Mouse (Mus musculus): ENCODE data around the gene Ppara.

DNA sequence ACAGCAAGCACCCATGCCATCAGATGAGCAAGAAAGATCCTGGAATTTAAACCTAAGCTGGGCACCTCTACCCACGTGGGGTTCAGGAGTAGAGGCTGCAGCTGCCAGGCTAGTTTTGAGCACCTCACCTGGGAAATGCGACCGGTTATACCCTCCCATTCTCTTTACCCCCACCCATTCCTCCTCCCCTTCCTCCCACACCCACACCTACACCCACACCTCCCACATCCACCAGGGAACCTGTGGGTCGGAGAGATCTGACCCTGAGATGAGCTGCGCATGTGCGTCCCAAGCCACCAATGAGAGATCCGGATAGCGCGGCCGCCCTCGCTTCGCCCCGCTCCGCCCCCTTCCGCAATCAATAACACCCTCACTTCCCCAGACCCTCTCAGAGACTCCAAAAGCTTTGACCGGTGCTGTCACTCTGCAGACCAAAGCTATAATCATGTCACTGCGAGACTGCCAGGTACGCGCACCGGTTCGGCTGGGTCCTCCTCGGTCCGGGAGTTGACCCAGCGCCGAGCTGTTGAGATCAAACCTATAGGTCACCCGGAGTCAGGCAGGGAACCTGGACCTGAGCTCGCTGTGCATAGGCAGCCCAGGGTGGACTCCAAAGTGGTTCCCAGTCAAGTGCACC lies 97.3 kb downstream of the Ppara start, which contains the start of gene Ttc38:
- TF ChIP-seq CTCF (IDR thresholded peaks at IDR 0.05; ENCODE audit: low read depth), result peak; percentile 4; the same call in 1 of the 2 replicates
- no peak for TF ChIP-seq EP300 (IDR thresholded peaks at IDR 0.05; ENCODE audit: low read depth)

Measured in liver, embryonic 14.5 days (tissue).